Mouse (Mus musculus): Measurements from ENCODE around the gene Csrnp3.

The Csrnp3 gene

DNA sequence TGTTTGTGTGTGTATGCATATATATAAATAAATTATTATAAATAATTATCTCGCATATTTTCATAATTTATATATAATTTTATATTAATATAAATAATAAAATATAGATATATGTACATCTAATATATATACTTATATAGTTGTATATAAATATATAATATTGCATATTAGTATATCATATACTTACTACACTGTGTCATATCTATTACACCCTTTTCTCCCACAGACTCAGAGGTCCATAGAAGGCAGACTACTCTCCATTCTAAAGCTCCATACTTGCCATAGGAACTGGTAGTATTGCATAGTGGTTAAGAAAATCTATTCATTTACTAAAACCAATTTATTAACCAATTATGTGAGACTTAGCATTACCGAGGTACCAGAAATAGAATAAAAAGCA is 164.1 kb downstream of the Csrnp3 start:
- no peak for DNase-seq (ENCODE audit: extremely low spot score, low read depth, low spot score)

DNA sequence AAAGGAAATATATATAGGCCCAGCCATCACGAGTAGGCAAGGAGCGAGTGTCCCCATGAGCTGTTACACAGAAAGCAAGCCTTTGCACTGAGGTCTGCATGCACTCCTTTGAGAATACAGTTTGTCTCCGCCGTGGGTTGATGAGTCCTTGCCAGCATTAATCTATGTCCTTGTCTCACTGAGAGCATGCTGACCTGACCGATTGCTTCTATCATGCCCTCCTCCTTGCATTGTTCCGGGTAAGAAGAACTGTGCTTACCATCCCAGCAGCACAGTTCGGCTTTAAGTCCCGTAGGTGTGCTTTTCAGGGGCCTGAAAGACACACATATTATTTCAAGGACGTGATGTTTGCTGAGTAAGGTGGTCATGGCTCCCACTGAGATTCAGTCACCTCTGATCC is 173.1 kb downstream of the Csrnp3 start:
- DNase-seq (ENCODE audit: extremely low spot score, low read depth, low spot score), result no peak

DNA sequence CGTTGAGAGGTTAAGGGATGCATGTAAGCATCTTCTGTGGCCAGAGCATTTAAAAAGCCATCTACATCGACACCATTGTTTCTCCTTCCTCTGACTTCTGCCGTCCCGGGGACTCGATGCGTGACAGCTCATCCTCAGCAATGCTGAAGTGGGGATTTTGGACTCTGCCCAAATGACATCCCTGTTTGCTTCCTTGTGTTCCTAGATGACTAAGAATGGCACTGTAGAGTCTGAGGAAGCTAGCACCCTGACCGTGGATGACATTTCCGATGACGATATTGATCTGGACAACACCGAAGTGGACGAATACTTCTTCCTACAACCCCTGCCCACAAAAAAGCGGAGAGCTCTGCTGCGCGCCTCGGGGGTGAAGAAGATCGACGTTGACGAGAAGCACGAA is 173.7 kb downstream of the Csrnp3 start:
- DNase-seq (ENCODE audit: extremely low spot score, low read depth, low spot score), result no peak

DNA sequence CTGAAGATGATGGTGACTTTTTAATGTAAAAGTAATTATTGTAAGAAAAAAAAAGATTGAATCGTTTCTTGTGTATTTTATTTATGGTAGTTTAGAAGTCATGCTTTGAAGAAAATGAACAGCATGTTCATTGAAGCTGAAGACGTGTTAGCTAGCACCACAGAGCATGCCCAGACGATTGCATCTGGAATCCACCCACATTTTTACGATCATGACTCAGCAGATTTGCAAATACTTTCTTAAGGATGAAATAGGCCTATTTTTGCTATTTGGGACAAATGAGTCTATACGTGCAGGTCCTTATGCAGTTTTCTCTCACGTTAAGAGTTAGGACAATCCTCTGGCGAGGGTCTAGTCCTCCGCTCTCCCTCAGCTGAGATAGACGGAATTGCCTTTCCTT is 177.9 kb downstream of the Csrnp3 start:
- no peak for DNase-seq (ENCODE audit: extremely low spot score, low read depth, low spot score)

DNA sequence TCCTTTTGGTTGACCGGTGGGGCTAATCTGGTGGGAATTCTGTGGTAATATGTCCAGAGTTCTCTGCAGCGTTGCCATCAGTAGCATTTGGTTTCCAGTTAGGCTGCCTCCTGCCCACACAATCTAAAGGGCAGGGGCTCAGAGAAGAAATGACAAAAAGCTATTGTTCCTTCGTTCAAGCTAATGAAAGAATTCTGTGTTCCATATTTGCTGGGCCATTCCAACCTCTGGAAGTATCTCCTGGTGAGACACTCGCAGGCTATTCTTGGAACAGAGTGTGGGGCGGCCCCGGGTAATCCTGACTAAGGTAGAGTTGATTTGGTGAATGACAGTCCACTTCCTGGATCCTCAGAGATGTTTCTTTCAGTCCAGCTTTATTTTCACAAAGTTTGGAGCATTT is 179.3 kb downstream of the Csrnp3 start:
- DNase-seq (ENCODE audit: extremely low spot score, low read depth, low spot score), result no peak

DNA sequence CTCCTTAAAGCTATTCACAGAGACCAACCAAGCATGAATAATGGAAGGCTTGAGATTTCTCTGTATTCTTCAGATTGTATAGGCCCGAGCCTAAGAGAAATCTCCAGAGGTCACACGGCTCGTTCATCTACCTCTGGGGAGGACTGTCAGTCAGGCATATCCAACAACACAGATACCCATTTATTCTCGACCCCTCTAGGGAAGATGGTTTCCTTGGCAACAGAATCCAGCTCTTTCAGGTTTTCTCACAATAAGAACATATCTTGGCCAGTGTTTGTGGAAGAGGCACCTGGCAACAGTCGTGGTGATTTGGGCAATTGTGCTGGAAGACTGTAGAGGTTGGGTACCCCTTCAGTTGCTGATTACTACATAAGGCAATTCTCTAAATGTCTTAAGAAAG is 183.2 kb downstream of the Csrnp3 start:
- no peak for DNase-seq (ENCODE audit: extremely low spot score, low read depth, low spot score)

DNA sequence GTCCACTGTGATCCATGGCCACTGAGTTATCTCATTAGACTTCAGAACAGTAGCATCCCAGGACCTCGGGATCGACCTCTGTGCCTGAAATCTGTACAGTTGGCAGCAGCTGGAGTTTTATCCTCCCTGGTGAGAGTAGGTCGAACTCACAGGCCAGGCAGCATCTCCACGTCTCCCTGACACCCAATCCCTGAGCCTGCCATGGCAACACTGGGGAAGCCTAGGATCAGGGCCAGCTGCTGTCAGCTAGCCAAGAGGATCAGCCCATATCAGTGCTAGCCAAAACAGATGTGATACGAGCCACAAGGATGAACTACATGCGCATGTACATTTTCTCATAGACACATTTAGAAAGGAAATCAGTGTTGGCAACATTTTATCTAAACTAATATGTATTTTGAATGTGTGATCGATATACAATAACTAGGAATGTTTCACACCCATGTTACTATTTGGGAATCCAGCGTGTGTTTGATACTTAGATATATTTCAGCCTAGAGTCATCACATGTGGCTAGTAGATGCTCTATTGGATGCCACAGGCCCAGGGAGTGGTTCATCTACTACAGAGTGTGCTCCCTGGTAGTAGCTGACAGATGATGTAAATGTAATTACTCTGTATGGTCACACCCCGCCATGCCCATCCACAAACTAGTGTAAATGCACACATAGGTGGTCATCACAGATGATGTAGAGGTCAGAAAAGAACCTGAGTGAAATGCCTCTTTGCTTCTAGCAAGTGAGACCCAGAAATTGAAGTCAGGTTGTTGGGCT is 189.5 kb downstream of the Csrnp3 start:
- no peak for DNase-seq (ENCODE audit: extremely low spot score, low read depth, low spot score)

DNA sequence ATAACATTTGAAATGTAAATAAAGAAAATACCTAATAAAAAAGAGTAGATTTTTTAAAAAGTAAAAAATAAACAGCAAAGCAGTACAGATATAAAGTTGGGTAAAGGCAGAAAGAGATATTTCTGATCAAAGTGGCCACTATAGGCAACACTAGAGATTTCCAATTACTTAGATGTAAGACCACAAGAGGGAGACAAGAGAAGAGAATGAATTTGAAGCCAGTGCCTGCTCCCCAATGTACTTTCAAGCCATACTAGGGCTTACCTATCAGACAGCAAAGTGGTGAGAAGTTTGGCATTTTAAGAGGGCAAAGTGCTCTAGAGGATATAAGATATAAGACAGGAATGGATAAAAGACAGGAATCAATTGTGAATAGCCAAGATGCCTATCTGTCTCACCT is 195.0 kb downstream of the Csrnp3 start:
- no peak for DNase-seq (ENCODE audit: extremely low spot score, low read depth, low spot score)

DNA sequence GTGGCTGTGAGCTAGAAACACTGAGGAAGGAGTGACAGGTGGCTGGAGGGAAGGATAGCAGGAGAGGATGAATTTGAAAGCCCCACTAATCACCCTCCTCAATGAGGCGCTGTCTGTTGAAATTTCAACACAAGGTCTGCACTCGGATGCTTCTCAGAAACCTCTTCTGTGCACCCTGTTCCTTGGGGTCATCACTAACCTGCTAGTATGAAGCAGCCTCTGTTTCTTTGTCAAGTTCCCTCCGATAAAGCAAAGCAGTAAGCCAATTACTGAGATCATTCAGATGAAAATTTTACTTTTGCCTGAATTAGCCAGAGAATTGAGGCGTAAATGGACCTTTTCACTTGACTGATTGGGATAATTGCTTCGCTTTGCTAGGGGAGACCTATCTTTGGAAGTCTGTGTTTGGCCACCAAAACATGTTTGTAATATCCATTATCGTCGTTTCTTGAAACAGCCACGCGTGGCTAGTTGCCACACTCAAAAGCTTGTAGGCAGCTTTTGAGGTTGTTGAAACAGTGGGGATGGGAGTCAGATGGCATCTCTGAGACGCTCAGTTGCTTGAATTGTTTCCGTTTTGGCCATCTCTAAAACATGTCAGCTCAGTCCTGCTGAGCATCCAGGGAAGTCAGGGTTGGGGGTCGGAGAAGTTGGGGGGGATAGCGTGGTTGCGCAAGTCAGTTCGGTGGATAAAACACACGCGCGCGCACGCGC is 195.8 kb downstream of the Csrnp3 start:
- DNase-seq (ENCODE audit: extremely low spot score, low read depth, low spot score), result no peak

DNA sequence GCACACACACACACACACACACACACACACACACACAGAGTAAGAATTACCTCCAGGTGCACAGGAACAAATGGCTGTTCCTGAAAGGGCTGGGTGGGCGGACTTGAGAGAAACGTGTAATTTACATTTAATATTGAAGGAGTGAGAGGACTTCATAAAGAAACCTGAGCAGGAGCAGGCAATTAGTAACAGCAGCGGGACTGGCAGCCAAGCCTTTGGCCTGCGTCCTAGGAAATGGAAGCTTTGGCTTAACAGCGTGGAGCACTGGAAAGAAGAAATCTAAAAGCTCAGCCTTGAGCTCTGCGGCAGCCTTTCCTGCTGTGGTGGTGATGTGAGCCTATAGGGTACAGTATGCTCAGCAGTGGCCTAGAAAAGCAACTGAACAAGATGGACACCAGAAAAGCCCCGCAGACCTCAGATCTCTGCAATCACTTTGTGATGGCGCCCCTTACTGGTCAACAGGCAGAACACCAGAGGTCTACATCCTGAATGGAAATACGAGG is 196.4 kb downstream of the Csrnp3 start:
- DNase-seq (ENCODE audit: extremely low spot score, low read depth, low spot score), result peak; percentile 42

DNA sequence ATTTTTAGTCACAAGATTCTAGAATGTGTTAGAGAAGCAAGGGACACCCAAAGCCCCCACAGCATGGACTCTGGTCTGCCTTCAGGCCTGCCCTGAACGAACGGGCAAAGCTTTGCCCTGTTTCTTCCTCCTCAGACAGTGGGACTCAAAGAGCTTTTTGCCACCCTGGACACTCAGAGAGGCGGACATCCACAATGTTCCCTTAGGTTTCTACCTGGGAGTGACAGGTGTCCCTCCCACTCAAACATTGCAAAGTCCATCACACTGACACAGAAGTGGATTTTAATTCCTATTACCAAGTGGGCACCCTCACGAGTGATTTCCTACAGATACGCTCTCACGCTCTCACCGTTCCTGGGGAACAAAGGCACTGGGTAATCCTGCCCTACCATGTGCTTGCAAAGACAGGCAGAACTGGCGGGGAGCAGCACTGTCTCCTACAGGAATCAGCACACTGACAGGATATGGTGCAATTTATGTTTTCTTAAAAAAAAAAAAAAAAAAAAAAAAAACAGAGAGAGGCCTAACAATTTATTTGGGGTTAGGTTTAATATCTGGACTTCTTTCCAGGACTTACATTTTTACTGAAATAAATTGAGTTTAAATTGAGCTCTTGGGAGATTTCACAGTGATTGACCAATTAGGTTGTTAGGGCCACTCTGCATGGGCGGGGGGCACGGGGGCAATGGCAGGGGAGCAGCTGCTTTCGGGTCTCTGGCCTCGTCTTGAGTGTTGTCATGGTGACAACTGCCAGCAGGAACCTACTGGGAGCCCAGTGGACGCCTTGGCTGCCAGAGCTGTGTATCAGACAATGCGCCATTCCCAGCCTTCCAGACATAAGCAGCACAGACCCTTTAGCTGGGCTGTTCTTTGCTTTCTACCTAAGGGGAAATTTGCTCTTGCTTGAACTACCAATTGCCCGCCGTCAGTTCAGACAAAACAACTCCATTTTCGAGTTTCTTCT is 198.2 kb downstream of the Csrnp3 start:
- DNase-seq (ENCODE audit: extremely low spot score, low read depth, low spot score), result no peak

DNA sequence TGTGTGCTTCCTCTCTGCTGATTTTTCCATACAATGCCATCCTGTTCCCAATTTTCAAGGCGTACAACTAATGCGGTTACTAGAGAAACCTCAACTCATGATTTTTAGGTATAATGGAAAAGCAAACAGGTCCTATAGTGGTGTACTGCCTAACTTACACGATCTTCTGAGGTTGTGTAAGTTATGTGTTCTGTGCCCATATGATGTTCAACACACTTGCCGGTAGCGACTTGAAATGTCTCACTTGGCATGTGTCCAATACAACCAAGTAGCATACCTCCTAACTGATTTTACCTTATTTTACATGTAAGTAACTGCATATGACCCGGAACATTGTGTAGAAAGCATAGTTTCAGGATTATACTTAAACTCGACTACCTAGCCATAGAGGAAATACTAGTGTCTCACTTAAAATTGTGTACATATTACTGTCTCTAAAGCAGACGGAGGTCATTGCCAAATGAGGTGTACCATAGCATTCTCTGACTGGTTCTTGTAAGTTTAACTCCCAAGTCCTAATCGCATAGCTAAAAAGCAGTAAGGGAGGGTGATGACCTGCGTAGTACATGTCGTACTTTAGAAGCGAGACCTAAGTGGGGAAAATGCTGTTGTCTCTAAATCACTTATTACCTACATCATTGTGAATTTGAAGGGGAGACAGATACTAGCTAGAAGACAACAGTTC is 199.0 kb downstream of the Csrnp3 start:
- peak; percentile 12 for DNase-seq (ENCODE audit: extremely low spot score, low read depth, low spot score)

DNA sequence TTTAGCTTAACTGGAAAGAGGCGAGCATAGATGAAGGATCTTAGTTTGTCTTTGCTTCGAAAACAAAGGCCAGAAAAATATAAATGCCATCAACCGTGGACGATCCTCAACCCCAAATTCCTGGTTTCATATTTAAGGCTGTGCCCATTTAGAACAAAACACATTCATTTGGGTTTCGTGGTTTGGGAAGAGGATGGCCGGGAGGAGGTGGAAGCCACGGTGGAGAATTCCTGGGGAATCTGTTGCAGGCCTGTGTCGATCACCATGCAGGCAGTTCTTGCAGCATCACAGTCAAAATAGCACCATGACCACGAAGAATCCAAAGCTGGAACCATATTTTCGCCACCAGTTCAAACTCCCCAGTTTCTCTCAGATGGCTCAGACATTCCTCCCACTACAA is 217.7 kb downstream of the Csrnp3 start:
- DNase-seq (ENCODE audit: extremely low spot score, low read depth, low spot score), result no peak

DNA sequence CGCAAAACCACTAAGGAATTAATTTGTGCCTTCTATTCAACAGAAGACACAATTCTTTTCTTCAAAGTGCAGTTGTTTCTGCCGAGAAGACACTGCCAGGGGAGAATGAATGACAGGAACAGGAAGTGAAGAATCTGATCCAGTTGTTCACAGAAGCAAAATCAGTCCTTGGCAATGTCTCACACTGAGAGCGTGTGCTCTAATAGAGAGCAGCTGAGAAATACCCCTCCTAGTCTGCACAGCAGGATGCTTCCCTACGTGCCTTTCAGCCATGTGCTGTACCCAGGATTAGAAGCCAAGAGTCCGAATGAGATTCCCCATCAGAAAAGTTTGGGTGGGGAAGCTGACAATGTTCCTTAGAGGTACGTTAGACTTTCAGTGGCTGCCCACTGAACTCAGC is 223.9 kb downstream of the Csrnp3 start:
- no peak for DNase-seq (ENCODE audit: extremely low spot score, low read depth, low spot score)

DNA sequence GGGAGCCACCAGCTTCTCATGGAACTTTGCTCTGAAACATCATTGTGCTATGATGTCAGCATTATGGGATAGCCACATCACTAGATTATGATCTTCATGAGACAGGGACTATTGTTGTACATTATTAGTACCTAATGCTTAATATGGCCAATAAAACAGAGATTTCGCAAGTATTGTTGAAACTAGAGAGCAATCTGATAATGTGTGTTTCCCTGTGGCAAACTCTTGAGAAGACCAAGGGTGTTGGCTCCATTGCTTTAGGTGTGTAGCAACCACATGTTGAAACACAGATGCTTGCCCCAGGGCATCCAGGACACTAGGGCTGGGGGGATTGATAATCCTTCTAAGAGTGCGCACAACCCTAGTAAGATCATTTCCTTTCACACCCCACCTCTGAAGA is 235.2 kb downstream of the Csrnp3 start:
- DNase-seq (ENCODE audit: extremely low spot score, low read depth, low spot score), result no peak
